Mouse (Mus musculus): ENCODE results near the gene Mtfr2.

Mtfr2 gene

DNA sequence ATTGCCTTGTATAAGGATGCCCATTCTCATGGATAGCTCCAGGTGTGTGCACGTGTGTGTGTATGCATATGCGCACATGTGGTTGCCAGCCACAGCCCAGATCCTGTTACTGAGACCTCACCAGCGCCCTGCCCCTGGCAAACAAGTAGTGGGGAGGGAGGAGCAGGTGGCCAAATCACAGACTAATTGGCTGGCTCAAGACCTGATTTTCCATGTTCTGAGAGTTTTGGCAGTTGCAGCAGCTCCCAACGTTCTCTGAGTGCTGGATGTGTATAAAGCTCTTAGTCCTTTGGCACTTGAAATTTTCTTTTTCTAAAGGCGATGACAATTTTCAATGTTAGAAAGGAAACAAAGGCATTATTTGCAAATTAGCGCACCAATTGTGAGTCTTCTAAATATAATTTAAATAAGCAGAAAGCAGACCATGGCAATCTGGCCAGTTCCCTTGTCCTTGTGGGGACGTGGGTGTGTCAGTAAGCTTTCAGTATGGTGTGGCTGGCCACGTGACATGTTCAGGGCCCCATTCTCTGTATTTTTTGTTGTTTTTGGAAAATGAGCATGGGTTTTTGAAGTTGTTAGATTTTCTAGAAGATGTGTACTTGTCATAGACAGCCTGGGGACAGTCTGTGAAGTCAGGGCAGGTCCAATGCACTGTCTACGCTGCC, 31.6 kb downstream of the Mtfr2 start:
- DNase-seq, result no peak

DNA sequence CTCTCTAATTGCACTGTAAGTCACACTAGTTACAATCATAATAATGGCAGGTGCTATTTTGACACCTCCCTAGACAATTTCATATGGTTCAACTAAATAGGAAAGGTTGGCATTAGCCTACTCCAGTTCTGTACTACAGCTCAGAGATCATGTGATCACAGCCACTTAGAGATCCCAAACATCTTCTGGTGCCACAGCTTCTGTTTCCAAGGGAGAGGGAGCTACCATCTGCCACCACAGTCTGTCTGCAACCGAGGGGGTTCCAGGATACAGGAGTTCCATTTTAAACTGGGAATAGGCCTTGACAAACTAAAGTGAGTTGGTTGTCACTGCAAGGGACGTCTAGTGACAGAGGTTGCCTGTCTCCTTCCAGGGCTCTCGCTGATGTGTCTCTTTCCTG, 33.2 kb downstream of the Mtfr2 start:
- peak; percentile 18 for DNase-seq

DNA sequence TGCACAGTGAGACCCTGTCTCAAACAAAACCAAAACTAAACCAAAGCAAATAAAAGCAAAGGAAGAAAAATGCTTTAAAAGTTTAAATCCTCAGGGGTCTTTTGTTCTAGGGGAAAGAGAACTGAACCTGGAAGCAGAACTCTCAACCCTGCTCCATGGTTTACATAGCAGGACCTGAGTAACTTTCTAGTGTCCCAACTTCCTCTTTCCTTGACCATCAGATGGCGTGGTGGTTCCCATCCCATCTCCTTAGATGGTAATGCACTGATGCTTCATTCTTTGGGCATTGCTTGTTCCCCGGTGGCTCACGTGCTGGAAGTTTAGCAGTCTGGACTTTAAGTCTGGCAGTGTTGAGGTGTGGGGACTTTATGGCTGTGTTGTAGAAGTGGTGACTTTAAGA, 33.8 kb downstream of the Mtfr2 start:
- DNase-seq, result no peak

DNA sequence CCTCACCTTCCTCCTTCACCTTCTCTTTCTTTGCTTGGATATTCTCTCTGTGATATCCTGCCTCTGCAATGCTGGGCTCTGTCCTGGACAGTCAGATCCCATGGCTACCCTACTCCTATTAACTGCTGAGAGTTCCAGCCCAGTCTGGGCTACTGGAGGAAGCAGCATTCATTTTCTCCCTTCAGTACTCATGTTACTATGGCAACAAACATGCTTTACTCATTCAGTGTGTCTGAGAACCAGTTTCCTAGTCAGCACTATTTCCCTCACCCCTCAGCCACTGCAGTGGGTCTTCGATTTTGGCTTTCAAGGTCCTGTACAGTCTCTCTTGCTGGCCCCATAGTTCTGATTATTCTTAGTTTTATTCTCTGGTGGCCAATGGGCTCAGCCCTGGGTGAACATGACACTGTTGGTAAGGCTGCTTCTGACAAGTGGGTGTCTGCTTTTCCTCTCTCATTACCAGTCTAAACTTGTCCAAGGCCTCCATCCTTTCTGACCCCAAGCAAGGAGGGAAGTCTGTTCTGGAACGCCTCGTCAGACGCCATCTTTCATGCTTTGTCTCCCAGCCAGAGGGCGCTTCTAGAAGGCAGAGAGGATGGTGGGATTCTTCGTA, 35.3 kb downstream of the Mtfr2 start:
- no peak for DNase-seq

DNA sequence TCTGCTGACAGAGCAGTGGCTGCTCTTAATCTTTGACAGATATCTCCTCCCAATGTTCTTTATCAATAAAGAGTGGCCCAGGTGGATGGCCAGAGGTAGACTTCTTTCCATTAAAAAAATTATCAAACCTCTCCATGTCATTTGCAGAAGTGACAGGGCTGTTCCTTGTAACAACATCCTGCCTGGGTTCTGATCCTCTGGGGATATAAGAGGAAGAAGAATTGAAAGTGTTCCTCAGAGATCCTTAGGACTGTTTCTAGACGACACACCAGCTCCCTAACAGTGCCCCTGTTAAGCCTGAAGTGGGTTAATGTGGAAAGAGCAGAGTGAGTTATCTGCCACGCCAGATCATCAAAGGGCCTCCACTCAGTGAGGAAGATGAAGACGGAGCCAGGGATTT, 43.0 kb downstream of the Mtfr2 start:
- DNase-seq, result no peak

DNA sequence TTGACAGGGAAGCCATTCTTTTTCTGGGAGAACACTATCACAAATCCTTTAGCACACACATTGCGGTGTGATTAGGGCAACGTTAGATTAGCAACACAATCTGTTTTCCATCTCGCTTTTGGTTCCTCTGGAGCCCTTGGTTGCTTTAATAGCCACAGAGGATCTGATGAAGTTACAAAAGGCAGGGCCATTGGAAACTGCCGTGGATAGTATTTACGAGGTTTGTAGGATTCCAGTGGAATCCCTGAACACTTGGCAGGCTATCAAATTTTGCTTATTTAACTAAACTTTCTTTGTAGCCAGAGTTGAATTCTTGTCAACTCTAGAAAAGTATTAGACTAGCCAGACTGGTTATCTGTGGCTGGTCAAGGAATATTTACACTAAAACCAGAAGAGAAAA, 47.2 kb downstream of the Mtfr2 start:
- no peak for DNase-seq

DNA sequence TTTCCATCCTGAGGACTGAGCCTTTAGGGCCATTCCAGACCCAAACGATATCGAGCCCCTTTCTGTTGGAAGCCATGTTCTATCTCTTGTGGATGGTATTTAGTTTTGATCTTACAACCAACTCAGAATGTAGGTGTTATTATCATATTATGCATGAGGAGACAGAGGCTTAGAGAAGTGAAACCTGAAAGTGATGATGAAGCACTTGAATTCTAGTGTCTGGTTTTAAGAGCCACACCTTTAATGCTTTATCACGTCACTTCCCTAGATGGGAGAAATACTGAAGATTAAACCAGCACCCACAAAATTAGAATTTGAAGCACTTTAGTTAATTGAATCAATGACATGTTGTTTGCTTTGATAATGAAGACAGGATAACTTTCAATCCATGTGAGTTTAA, 48.2 kb downstream of the Mtfr2 start:
- no peak for DNase-seq

DNA sequence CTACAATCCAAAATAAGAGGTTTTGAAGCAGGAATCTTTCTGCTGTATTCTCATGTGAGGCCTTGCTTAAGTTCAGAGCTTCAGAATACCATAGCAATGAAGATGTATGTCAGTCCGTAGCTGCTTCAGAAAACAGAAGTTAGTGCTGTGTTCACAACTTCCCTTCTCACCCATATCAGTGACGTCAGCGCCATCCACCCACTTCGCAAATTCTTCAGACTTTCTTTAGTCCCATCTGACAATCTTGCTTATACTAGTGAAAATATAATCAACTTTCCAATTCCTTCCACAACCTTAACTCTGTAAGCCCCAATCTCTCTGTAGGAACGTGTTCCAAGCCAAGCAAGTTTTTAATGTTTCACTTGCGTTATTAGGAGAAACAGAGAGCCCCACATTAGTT, 50.7 kb downstream of the Mtfr2 start:
- no peak for DNase-seq

DNA sequence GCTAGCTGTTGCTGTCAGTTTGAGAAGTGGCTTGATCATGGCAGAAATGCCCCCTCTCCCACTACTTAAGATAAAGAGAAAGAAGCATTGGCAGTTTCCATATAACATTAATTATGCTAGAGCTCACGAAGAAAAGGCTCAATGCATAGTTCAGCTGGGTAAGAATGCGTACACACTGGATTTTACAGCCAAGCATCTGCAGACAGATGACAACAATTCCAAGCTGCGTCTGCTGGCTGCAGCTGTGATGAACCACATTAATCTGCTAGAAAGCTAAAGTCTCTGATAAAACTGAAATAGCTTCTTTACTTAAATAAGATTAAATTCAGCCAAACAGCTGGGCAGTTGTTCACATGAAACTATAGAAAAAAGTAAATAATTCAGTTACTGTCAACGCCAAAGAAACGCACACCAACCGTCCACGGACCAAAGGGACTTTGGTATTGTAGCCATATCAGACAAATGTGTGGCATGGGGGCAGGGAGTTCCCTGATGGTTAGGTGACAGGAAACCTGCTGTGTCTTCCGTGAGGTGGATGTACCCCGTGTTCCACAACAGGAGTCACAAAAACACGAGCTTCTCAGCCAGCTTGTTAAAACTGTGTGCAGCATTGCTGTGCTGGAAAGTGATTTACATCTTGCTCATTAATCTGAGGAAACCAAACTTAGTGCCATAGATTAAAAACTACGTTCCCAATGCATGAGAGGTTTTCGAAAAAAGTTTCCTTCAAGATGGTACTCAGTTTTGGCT, 51.2 kb downstream of the Mtfr2 start:
- DNase-seq, result no peak

DNA sequence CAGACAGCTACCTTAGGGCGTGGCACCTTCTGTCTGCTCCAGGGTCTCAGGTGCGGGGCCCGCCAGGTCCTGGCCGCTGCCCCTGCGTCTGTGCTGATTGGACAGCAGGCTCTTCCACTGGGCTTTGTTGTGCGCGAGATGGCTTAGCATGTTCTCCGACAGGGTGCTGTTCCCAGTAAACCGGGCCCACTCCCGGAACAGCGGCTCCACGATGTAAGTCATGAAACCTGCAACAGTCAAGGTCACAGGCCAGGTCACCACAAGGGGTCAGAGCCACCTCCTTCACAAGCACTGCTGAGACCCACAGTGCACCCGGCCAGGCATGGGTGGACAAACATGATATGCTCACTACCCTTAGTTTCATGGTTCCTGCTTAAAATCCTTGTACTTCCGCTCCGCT, 52.8 kb downstream of the Mtfr2 start:
- DNase-seq, result no peak

DNA sequence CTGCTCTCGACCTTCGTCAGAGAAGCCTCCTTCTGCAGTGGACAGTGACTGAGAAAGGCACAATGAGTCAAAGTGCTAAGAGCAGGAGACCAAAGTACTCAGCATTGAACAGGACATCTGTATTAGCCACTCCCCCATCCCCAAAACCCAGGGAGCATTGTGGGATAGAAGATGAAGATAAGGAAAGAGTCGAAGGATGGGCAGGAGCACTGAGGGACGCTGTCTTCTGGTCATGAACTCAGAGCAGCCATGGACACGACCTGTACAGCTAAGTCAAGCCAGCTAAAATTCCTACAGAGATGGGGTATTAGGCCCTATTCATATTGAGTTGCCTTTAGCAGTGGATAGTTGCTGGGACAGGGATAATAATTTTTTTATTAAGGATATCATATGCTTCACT, 55.4 kb downstream of the Mtfr2 start:
- no peak for DNase-seq

DNA sequence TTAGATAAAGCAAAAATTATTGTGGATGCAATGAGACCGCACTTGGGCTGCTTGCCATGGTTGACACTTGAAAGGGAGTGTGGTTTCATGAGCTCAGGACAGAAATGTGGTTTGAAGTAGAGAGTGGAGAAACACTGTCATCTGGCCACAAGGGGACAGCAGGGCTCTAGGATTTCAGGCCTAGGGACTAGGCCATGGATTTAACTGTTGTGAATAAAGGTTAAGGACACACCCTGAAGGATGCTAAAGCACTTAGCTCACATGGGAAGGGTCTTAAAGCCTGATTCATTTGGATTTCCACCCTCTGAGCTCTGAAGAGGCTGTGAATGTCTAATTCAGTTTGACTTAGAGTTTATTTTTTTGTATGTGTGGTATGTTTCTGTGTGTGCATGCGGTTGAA, 57.9 kb downstream of the Mtfr2 start:
- no peak for DNase-seq

DNA sequence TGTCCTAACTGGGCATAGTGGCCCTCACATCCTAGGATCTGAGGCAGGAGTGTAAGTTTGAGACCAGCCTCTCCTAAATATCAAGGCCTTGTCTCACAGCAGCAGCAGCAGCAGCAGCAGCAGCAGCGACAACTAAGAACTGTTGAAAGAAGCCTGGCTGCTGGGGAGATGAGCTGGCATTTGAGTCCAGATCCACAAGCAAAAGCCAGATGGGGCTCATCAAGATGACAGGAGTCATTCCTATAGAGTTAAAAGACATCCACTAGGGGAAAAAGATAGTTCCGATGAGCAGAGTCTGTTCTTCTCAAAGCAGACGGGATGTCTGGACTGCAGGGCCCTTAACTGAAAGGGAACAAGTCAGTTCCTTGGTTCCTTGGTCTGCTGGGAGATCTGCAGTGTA, 60.8 kb downstream of the Mtfr2 start:
- DNase-seq, result no peak

DNA sequence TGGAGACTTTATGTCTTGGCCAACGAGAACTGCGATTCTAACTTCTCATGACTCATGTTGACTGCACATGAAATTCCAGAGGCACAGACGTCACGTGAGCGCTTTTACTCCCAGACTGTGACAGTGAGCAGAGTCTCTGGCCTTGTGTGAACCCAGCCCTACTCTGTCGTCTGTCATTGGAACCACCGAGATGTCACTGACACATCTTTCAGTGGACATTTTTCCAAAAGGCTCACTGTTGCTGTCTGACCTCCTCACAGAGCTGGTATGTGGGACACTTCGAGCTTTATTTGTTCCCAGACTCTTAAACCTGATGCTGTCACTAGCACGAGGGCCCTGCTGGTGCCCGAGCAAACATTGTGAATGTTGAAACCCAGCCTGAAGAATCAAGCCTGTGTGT, 61.6 kb downstream of the Mtfr2 start:
- DNase-seq, result no peak
